Mouse (Mus musculus) thymus, postnatal 25 days (tissue): Measurements from ENCODE around the gene Nup214.
A peak's percentile ranks its signal among the peaks of the same experiment; 100 is the strongest.

Source experiments
- DNase-seq: peaks from one replicate; pipeline ENCODE4 v3.0.0; 2022

The Nup214 gene

DNA sequence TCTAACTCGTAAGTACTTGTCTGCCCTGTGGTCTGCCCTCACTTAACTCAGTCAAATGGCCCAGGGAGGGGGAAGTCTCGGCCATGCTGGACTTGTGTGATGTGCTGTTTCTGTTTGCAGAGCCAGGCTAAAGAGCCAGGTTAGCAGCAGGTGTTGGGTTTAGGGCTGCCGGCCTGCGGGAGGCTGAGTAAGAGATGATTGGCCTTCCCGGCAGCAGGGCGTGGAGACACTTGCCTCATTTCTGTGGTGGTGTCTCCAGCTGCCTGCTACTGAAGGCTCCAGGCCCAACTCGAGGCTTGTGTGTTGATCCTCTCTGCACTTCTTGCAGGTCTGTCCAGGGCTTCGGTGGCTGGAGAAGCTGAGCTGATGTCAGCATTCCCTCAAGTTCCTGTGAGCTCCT lies 77.6 kb downstream of the Nup214 start:
- peak; percentile 66 for DNase-seq

DNA sequence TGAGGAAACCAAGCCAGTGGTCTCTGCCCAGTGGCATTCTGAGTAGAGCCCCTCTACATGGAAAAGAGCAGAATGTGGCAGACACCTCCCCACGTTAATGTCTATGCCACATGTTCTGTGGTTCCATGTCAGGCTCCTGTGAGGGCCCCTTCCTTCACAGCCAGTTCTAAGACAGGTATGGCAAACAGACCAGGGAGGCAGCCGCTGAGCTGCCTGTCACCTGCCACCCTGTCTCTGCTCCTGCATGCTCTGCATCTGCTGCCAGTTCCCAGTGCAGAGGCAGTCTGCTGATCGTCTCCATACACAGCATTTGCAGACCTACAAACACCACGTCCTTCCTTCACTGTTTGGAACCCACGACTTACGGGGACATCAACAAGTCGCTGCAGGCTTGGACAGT lies 78.2 kb downstream of the Nup214 start:
- peak; percentile 65 for DNase-seq

- DNase-seq: peak; percentile 55
Observed at GRCm38 (mm10) chr2:32055357-32055965, 81.2 kb downstream of the Nup214 start.

DNA sequence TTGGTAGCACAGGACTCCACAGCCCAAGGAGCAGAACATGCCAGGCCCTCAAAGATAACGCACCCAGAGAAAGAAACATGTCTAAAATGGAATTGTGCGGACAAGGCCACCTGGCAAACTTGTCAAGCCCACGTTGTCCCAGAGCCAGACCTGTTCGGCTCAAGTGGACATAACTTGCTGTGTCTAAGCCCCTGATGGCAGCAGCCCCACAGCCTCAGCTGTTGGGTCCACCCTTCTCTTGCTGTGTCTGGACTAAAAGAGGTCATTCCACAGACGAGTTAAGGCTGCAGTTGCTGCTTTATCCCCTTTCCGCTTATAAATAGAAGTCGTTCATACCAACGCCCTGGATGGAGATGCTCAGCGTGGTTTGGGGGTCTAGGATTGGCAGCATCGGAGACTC lies 82.3 kb downstream of the Nup214 start:
- no peak for DNase-seq

GRCm38 (mm10) chr2:32057360-32057759 lies 83.1 kb downstream of the Nup214 start:
- DNase-seq: peak; percentile 69

DNA sequence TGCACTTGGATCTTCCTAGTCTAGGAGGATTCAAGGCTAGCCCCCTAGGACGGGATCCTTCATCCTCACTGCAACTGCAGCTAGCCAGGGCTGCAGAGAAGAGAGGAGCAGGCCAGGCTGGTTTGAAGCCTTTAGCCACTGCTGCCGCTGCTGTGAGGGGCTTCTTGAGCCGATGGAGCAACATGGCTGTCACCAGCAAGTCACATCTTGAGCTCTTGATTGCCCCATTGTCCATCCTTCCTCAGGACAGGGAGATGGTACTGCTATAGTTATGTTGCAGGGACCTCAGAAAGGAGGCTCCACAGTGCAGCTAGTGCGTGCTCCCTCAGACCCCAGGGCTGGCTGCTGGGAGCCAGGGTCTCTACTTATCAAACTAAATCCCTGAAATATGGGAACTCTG lies 83.6 kb downstream of the Nup214 start:
- peak; percentile 37 for DNase-seq

- DNase-seq: peak; percentile 58
Observed at GRCm38 (mm10) chr2:32058241-32058640, 84.0 kb downstream of the Nup214 start.

DNA sequence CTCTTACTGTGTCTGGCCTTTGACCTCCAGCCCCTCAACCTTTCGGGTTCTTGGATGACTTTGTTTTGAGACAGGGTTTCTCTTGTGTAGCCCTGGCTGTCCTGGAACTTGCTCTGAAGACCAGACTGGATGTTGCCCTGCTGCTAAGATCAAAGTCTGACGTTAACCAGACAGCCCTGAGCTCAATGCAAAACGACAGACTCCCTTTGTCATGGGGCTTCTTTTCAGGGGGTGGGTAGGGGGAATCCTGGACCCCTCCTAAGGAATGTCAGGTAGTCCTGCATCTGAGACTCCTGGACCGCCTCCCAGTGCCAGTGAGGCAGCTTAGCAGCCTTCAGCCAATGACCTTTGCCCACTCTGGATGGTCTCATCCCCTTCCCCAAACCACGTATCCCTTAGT lies 84.5 kb downstream of the Nup214 start:
- no peak for DNase-seq

DNA sequence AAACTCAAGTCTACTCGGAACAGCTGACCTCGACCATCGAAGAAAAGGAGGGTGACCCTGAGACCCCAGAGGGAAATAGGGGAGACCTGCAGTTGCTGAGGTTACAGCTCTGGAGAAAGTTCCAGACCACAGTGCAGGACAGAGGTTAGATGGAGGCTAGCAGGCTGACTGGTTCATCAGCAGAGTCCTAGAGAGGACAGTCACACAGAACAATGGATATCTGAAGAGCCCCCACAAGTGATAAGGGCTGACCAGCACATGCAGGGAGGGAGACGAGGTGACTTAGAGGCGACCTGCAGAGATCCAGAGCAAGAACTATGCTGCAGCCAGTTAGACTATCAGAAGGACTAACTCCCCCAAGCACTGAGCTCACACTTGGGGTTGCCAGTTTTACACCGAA lies 85.4 kb downstream of the Nup214 start:
- no peak for DNase-seq

DNA sequence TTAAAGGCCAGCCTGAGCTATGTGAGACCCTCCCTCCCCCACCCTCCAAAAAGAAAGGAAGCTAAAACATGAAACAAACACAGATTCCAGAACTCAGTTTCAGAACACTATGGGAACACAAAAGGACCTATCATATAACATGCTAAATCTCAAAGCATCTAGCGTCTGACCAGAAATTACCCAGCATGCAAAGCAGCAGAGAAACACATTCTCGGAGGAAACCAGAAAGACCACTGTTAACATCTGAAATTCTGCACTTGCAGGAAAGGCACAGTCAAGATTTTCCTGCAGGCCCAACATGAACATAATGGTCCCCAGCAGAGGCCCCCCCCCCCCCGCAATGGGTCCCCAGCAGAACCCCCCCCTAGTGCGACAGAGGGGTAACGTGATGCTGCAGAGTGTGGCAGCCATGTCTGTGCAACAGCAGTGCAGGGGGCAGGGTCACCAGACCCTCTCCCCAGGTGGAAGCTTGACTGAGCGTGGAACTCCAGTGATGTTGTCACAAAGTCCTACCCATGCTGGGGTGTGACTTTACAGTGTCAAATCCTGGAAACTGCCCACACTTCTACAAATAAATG lies 86.1 kb downstream of the Nup214 start:
- peak; percentile 50 for DNase-seq

GRCm38 (mm10) chr2:32061189-32061588 lies 87.0 kb downstream of the Nup214 start:
- DNase-seq: peak; percentile 66

GRCm38 (mm10) chr2:32061722-32062505 lies 87.7 kb downstream of the Nup214 start:
- peak; percentile 81 for DNase-seq

DNA sequence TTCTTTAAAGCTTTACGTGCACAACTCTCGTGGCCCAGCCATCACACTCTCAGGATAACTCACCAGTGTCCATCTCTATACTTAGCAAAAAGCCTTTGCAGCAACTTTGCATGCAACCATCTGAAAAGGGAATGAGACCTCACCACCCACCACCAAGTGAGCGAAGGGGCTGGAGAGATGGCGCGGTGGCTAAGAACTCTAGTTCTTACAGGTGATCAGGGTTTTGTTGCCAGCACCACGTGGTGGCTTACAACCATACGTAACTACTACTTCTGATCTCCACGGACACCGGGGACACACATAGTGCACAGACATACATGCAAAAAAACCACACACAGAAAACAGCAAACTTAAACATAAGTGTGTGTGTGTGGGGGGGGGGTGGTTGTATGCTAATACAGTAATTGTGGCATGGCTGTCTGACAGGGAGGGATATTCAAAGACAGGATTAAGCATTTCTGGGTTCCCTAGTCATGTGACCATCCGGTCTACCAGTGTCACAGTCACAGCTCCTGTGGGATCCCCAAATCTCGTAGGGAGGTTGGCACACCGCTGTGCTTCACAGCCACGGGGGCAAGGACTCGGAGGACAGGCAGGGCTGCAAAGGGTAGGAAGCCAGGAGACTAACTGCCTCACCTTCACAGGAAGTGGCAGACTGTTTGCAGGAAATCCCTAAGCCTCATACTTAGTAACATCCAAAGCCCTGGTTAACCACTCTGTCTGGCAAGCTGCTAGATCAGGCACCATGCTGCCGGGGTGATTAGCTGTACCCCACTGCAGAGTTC lies 88.6 kb downstream of the Nup214 start:
- DNase-seq: peak; percentile 86

DNA sequence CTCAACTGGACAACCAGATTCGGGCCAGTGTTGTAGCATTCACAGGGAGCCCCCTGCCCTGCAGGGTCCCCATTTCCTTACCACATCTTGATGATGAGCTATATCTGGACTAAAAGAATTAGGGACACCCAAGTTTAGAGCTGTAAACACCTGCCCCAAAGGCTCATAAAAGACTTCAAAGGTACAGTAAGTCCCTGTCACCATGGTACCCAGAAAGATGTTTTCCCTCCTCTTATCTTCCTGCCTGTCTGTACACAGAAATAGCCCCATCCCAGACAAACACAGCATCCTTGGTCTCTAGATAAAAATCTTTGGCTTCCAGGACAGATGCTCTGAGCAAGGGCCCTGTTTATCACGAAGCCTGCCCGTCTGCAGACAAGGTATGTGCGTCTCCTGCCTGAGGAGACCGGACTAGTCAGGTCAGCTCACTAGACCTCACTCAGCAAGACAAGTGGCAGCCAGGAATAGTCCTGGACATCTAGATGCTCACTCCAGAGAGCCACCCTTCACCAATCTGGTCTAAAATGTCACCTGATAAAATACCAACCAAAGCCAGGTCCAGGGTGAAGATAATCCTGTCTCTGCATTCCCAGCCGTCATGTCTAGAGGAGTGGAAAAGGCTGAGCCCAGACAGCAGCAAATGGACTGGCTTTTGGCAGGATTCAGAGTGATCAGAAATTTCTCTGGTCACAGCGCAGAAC lies 89.4 kb downstream of the Nup214 start:
- no peak for DNase-seq

GRCm38 (mm10) chr2:32064913-32065312 lies 90.7 kb downstream of the Nup214 start:
- no peak for DNase-seq

GRCm38 (mm10) chr2:32065371-32065791 lies 91.1 kb downstream of the Nup214 start:
- DNase-seq: peak; percentile 82

DNA sequence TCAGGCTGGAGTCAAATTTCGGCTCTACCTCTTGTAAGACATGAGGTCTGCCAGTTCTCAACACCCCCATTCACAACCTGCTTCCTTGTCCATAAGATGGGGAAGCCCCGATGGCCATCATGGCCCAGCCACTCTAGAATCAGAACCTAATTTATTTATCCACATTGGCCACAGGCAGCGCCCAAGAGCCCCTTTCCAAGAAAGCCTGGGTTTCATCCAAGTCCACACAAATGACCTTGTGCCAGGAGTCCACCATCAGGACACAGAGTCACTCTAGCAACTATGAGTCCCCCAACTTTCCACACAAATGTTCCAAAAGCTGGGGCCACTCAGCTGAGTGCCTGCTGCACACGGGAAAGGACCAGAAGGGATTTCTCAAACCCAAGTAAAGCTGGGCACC lies 91.8 kb downstream of the Nup214 start:
- no peak for DNase-seq

DNA sequence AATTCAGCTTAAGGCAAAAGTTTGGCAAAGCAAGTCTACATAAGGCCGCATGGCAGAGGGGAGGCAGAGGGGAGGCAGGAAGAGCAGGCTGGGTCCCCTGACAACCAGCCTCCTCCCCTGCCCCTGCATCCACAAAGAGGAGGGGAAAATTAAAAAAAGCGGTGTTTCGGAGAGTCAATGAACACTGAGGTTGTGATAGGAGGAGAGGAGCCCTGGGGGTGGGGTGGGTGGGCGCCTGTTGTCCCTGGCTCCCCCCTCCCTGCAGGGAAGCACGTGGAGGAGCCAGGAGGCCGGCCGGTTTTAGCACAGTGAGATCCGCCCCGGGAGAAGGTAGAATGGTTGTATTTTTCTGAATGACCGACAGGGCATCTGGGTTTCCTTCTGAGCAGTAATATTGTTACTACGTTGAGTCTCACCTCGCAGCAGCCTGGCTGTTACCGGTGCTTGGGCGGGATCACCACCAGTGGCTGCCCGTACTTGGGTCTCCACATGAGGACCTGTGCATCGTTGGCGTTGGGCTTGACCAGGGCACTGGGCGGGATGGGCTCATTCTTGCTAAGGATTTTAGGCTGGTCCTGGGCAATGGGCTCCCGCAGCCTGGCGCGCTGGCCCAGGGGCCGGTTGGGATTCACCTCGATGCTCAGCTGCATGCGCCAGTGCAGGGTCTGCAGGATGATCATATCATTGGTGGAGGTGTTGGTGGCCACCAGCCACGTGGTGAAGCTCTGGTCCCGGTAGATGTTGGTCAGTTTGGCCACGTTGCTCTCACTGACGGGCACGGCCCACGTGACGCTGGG lies 94.8 kb downstream of the Nup214 start:
- no peak for DNase-seq

DNA sequence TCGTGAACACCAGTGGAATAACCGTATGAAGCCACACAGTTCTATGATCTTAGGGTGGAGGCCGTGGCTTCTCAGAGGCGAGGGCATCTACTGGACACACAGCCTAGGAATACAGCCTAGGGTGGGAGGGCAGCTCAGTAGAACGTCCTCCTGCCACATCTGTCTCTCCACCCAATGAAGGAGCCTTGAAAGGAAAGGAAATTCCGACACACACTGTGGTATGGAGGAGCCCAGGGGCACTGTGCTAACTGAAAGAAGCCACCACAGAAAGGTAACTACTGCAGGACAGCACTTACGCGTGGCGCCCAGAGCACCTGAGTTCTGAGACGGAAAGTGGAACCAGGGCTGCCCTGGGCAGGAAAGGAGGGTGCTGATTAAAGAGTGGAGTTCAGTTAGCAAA lies 96.5 kb downstream of the Nup214 start:
- DNase-seq: no peak

DNA sequence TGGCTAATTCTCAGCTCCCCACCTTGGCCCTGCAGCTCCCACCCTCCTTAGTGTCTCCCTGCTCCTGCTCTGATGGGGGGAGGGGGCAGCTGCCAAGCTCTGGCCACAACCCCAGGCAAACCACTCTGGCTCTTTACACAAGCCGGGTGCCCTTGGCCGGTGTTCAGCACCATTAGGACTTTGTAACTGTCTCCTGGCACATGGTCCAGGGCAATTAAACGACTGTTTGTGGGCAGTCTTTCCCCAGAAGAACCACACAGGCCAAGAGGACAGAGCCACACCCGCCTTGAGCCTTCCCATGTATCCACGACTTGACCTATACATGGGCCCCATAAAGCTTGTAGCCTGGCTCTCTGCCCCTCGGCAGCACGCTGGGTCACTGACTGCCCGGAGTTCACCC lies 100.2 kb downstream of the Nup214 start:
- peak; percentile 6 for DNase-seq

DNA sequence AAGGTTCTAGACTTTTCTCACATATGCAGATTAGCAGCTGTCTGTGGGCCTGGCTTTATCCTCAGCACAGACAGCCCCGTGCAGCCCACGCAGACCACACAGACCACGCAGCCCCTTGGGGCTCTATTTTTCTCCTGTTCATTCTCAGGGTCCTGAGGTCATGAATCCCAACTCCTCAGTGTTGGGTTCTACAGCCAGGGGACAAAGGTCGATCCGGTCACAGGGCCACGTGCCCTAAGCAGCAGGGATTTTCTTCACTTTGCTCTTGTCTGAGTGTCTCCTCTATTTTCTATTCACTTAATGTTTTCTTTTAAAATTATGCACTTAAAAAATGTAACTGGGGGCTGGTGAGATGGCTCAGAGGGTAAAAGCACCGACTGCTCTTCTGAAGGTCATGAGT lies 101.1 kb downstream of the Nup214 start:
- DNase-seq: peak; percentile 11

GRCm38 (mm10) chr2:32077744-32078143 lies 103.5 kb downstream of the Nup214 start:
- DNase-seq: peak; percentile 37
